Mouse (Mus musculus) megakaryocyte progenitor cell, adult 5-6 weeks (primary cell): Measurements from ENCODE around the gene Gdpd5. TPM values are rescaled to one million over a fixed set of nuclear protein-coding genes. Genes with fewer than 3 reads are reported as not detected.

Experiments used
- total RNA-seq, 2 experiments: library from RNA; stranded (forward) in 1 of 2; stranded (reverse) in 1 of 2; fragments of 157-497, 149-512 nt in 1 of 2; fragments of 200-1000 nt in 1 of 2; gene quantifications; 2 replicates each; pipeline versions ENCODE4 v1.2.3 to v1.2.4; 2015 to 2017

The Gdpd5 gene
- total RNA-seq, 2 experiments from 2014 or later = 0.08 TPM; not detected in 1

Other genes with a start within 250 kb of the Gdpd5 start
- gene Uvrag, start 240.3 kb upstream of the Gdpd5 start, total RNA-seq (2015) = 22.6 and 24.6 TPM in 2 replicates
- gene Uvrag, start 240.3 kb upstream of the Gdpd5 start, total RNA-seq (2017) = 33.9 TPM in 2 replicates
- 11.4 and 12.2 TPM in 2 replicates for gene Dgat2, start 198.7 kb upstream of the Gdpd5 start, total RNA-seq (2015)
- 8.5 and 12.2 TPM in 2 replicates for gene Dgat2, start 198.7 kb upstream of the Gdpd5 start, total RNA-seq (2017)
- gene Mogat2, start 142.8 kb upstream of the Gdpd5 start, total RNA-seq (2015) = 7.4 and 8.2 TPM in 2 replicates
- 8.2 and 9.8 TPM in 2 replicates for gene Mogat2, start 142.8 kb upstream of the Gdpd5 start, total RNA-seq (2017)
- 0.56 TPM in 1 of 2 replicates, not detected in the other for gene Map6, start 114.0 kb upstream of the Gdpd5 start, total RNA-seq (2015)
- gene Map6, start 114.0 kb upstream of the Gdpd5 start, total RNA-seq (2017) = not detected in 2 replicates
- 0.05 TPM in 1 of 2 replicates, not detected in the other for gene Serpinh1, start 28.2 kb upstream of the Gdpd5 start, total RNA-seq (2015)
- gene Serpinh1, start 28.2 kb upstream of the Gdpd5 start, total RNA-seq (2017) = not detected in 2 replicates
- 0.79 and 1.0 TPM in 2 replicates for gene Klhl35, start 84.6 kb downstream of the Gdpd5 start, total RNA-seq (2015)
- gene Klhl35, start 84.6 kb downstream of the Gdpd5 start, total RNA-seq (2017) = 1.2 TPM in 2 replicates
- gene Rps3, start 102.3 kb downstream of the Gdpd5 start, total RNA-seq (2015) = 1,629 and 1,793 TPM in 2 replicates
- gene Rps3, start 102.3 kb downstream of the Gdpd5 start, total RNA-seq (2017) = 2,248 and 2,565 TPM in 2 replicates
- 23.5 and 24.1 TPM in 2 replicates for gene Arrb1, start 154.1 kb downstream of the Gdpd5 start, total RNA-seq (2015)
- gene Arrb1, start 154.1 kb downstream of the Gdpd5 start, total RNA-seq (2017) = 48.2 and 49.2 TPM in 2 replicates
- 0.07 TPM in 1 of 2 replicates, not detected in the other for gene Tpbgl, start 245.7 kb downstream of the Gdpd5 start, total RNA-seq (2015)
- not detected in 2 replicates for gene Tpbgl, start 245.7 kb downstream of the Gdpd5 start, total RNA-seq (2017)